Mouse (Mus musculus): ENCODE data around the gene Acat2. TPM values are rescaled to one million over a fixed set of nuclear protein-coding genes. Genes with fewer than 3 reads are reported as not detected.
A peak's percentile ranks its signal among the peaks of the same experiment; 100 is the strongest.
"Not testable (repeated sequence)": the region's sequence is repeated elsewhere in the genome, so short reads cannot be mapped to it uniquely, and the experiment has no call there.

Gene Acat2
- polyA plus RNA-seq, 1 experiment: 46.7 TPM

- Histone ChIP-seq H3K27ac (ENCODE audit: insufficient read depth, low read length) (no peak overlapping the region), H3K4me3 (ENCODE audit: insufficient read depth, low read length) (no peak overlapping the region), H3K4me1 (ENCODE audit: control insufficient read depth, insufficient read depth, low read length) (no peaks in the 10 kb centered on the region)
- TF ChIP-seq POLR2A (IDR thresholded peaks at IDR 0.05; ENCODE audit: low read depth, low read length) (no peak), CTCF (IDR thresholded peaks at IDR 0.05; ENCODE audit: borderline replicate concordance, insufficient read depth, low read length) (no peak)
These were observed 6.6 kb upstream of the Acat2 start for GRCm38 (mm10) chr17:12967173-12967572.

- Histone ChIP-seq H3K4me1 (ENCODE audit: control insufficient read depth, insufficient read depth, low read length) (no peaks in the 10 kb centered on the region), H3K27ac (ENCODE audit: insufficient read depth, low read length) (peak overlapping the region; percentile 7; the same call in 1 of the 2 replicates), H3K4me3 (ENCODE audit: insufficient read depth, low read length) (no peak overlapping the region)
- TF ChIP-seq POLR2A (IDR thresholded peaks at IDR 0.05; ENCODE audit: low read depth, low read length): no peak
These were observed 2.9 kb upstream of the Acat2 start for GRCm38 (mm10) chr17:12963476-12963875.

- H3K4me1 ChIP-seq (ENCODE audit: control insufficient read depth, insufficient read depth, low read length); H3K27ac ChIP-seq (ENCODE audit: insufficient read depth, low read length): not testable (repeated sequence)
- peak overlapping the region; percentile 23 for H3K4me3 ChIP-seq (ENCODE audit: insufficient read depth, low read length)
These were observed 1.2 kb downstream of the Acat2 start for GRCm38 (mm10) chr17:12959377-12959776.

- TF ChIP-seq CTCF (IDR thresholded peaks at IDR 0.05; ENCODE audit: borderline replicate concordance, insufficient read depth, low read length): no peak
- no peak for TF ChIP-seq POLR2A (IDR thresholded peaks at IDR 0.05; ENCODE audit: low read depth, low read length)
- Histone ChIP-seq H3K4me1 (ENCODE audit: control insufficient read depth, insufficient read depth, low read length) (no peaks in the 10 kb centered on the region), H3K27ac (ENCODE audit: insufficient read depth, low read length) (no peak overlapping the region), H3K4me3 (ENCODE audit: insufficient read depth, low read length) (no peak overlapping the region)
These were observed 3.9 kb downstream of the Acat2 start for GRCm38 (mm10) chr17:12956664-12957063.

- H3K27ac ChIP-seq (ENCODE audit: insufficient read depth, low read length): no peak overlapping the region
- no peak overlapping the region for H3K4me3 ChIP-seq (ENCODE audit: insufficient read depth, low read length)
- no peak for TF ChIP-seq CTCF (IDR thresholded peaks at IDR 0.05; ENCODE audit: borderline replicate concordance, insufficient read depth, low read length)
- TF ChIP-seq POLR2A (IDR thresholded peaks at IDR 0.05; ENCODE audit: low read depth, low read length): no peak
- H3K4me1 ChIP-seq (ENCODE audit: control insufficient read depth, insufficient read depth, low read length): no peaks in the 10 kb centered on the region
These were observed 10.9 kb downstream of the Acat2 start for GRCm38 (mm10) chr17:12949669-12950068.

GRCm38 (mm10) chr17:12942459-12943162 is 17.9 kb downstream of the Acat2 start:
- no peak overlapping the region for H3K4me3 ChIP-seq (ENCODE audit: insufficient read depth, low read length)
- TF ChIP-seq POLR2A (IDR thresholded peaks at IDR 0.05; ENCODE audit: low read depth, low read length) (no peak), CTCF (IDR thresholded peaks at IDR 0.05; ENCODE audit: borderline replicate concordance, insufficient read depth, low read length) (no peak)

GRCm38 (mm10) chr17:12941543-12942260 is 18.8 kb downstream of the Acat2 start:
- no peak overlapping the region for H3K4me3 ChIP-seq (ENCODE audit: insufficient read depth, low read length)
- H3K4me1 ChIP-seq (ENCODE audit: control insufficient read depth, insufficient read depth, low read length): no peaks in the 10 kb centered on the region
- no peak overlapping the region for H3K27ac ChIP-seq (ENCODE audit: insufficient read depth, low read length)
- TF ChIP-seq CTCF (IDR thresholded peaks at IDR 0.05; ENCODE audit: borderline replicate concordance, insufficient read depth, low read length) (no peak), POLR2A (IDR thresholded peaks at IDR 0.05; ENCODE audit: low read depth, low read length) (no peak)

More at GRCm38 (mm10) chr17:12942459-12943162, 17.9 kb downstream of the Acat2 start:
- H3K27ac ChIP-seq (ENCODE audit: insufficient read depth, low read length): no peak overlapping the region
- no peaks in the 10 kb centered on the region for H3K4me1 ChIP-seq (ENCODE audit: control insufficient read depth, insufficient read depth, low read length)

- Histone ChIP-seq H3K4me3 (ENCODE audit: insufficient read depth, low read length) (peak within 1 kb of the TSS; percentile 23), H3K4me1 (ENCODE audit: control insufficient read depth, insufficient read depth, low read length) (no peaks in the 10 kb centered on the region), H3K27ac (ENCODE audit: insufficient read depth, low read length) (peak within 1 kb of the TSS; percentile 72)
- TF ChIP-seq POLR2A (IDR thresholded peaks at IDR 0.05; ENCODE audit: low read depth, low read length) (peak; percentile 58), CTCF (IDR thresholded peaks at IDR 0.05; ENCODE audit: borderline replicate concordance, insufficient read depth, low read length) (no peak)
These were observed 20.3 kb downstream of the Acat2 start, which contains the start of gene Acat3 for GRCm38 (mm10) chr17:12940151-12940805. Gene Acat3 (minus strand): TSS chr17:12940600.

GRCm38 (mm10) chr17:12939377-12940148 is 21.0 kb downstream of the Acat2 start:
- H3K4me3 ChIP-seq (ENCODE audit: insufficient read depth, low read length); H3K27ac ChIP-seq (ENCODE audit: insufficient read depth, low read length); H3K4me1 ChIP-seq (ENCODE audit: control insufficient read depth, insufficient read depth, low read length): not testable (repeated sequence)

Data from embryonic fibroblast, embryonic 13.5 days (primary cell).